ENCODE assay signal across 8 mouse cellular contexts in genomic region chr5:33371137-33371536, GRCm38 (mm10). TPM values are rescaled to one million over a fixed set of nuclear protein-coding genes. Genes with fewer than 3 reads are reported as not detected.
DNase-seq lines count a peak whose midpoint lies in the region; ATAC-seq and TF ChIP-seq lines count a peak whose summit lies in the region.

No protein-coding gene starts in this region.

- H3K36me3 ChIP-seq in midbrain, postnatal 0 days (ENCODE audit: insufficient read depth, low read length), result peaks cover 65% of the 10 kb centered on the region

- no peaks in the 10 kb centered on the region for H3K9me3 ChIP-seq in midbrain, postnatal 0 days (ENCODE audit: low read length)

- H3K4me3 ChIP-seq in gastrocnemius, adult 2 months, result no peak overlapping the region
- H3K4me3 ChIP-seq in midbrain, postnatal 0 days (ENCODE audit: low read depth, low read length), result no peak overlapping the region

- DNase-seq in gastrocnemius, adult 2 months, result no peak
- no peak for DNase-seq in gastrocnemius, postnatal 25 days
- DNase-seq in spleen, adult 12 weeks (ENCODE audit: low spot score), result peak; percentile 31
- no peak for DNase-seq in spleen, postnatal 4 days (ENCODE audit: low spot score in 2 of 2)
- DNase-seq in midbrain, postnatal 0 days (ENCODE audit: low spot score), result peak; percentile 72
- no peak for DNase-seq in urinary bladder, adult 18-20 months (ENCODE audit: low spot score in 2 of 2)
- DNase-seq in adrenal gland, adult 8-10 months, result no peak

- H3K4me2 ChIP-seq in midbrain, postnatal 0 days (ENCODE audit: low read depth, low read length, poor library complexity, severe bottlenecking), result no peak overlapping the region

- no peak overlapping the region for H3K9ac ChIP-seq in midbrain, postnatal 0 days (replicated peaks; ENCODE audit: low read length, poor library complexity, severe bottlenecking)

- peak; percentile 35 for TF ChIP-seq CTCF in gastrocnemius, adult 2 months (IDR thresholded peaks at IDR 0.05)
- peak; percentile 80 for TF ChIP-seq CTCF in midbrain, postnatal 0 days (IDR thresholded peaks at IDR 0.05)

- H3K27me3 ChIP-seq in midbrain, postnatal 0 days (ENCODE audit: insufficient read depth, low read length), result no peaks in the 10 kb centered on the region

- intact Hi-C loops in gastrocnemius, adult 2 months (cut with DNase I), result loop anchor here (2.0 kb wide), 1 partner anchor 100 kb away; no protein-coding TSS in a partner anchor

- ATAC-seq in erythroblast, adult 5-6 weeks (replicated peaks; ENCODE audit: low FRiP score, poor library complexity, severe bottlenecking), result peak; percentile 90
- no peak for ATAC-seq in midbrain, postnatal 0 days (ENCODE audit: low FRiP score)

- H3K27ac ChIP-seq in gastrocnemius, adult 2 months, result no peak overlapping the region
- no peak overlapping the region for H3K27ac ChIP-seq in midbrain, postnatal 0 days (ENCODE audit: low read depth, low read length)

- H3K4me1 ChIP-seq in midbrain, postnatal 0 days (ENCODE audit: insufficient read depth, low read length), result no peaks in the 10 kb centered on the region

RNA-seq across cellular contexts. Expression of gene Uvssa, which starts 7.2 kb away (rescaled TPM):
- total RNA-seq in gastrocnemius, adult 2 months (2021), result 1 to 10 TPM; 2.9 to 3.4 TPM
- 1 to 10 TPM; 2.1 to 2.8 TPM for total RNA-seq in gastrocnemius, postnatal 25 days (2021)
- total RNA-seq in erythroblast, adult 5-6 weeks (2015; ENCODE audit: low replicate concordance), result 5.6 and 6.5 TPM in 2 replicates
- total RNA-seq in erythroblast, adult 5-6 weeks (2017; ENCODE audit: low replicate concordance), result 5.3 and 6.9 TPM in 2 replicates
- 9.5 and 11.8 TPM in 2 replicates for total RNA-seq in midbrain, postnatal 0 days (2014; rRNA removed)
- polyA plus RNA-seq in midbrain, postnatal 0 days (2015; fragmentation: Nextera tagmentation; extraction: Ambion mirVana), result 7.7 and 9.5 TPM in 2 replicates
- 10 to 100 TPM in 2 of 4 experiments, 1 to 10 TPM in 2; 6.1 to 18.4 (median 13.6) TPM for total RNA-seq in adrenal gland, adult 8-10 months (2022)

RNA-seq across cellular contexts. Expression of gene Maea, which starts 35.8 kb away (rescaled TPM):
- total RNA-seq in gastrocnemius, adult 2 months (2021), result 10 to 100 TPM; 56.1 to 64.5 TPM
- 10 to 100 TPM; 54.1 to 59.0 TPM for total RNA-seq in gastrocnemius, postnatal 25 days (2021)
- total RNA-seq in erythroblast, adult 5-6 weeks (2015; ENCODE audit: low replicate concordance), result 7.9 and 12.7 TPM in 2 replicates
- 25.0 and 26.3 TPM in 2 replicates for total RNA-seq in erythroblast, adult 5-6 weeks (2017; ENCODE audit: low replicate concordance)
- total RNA-seq in midbrain, postnatal 0 days (2014; rRNA removed), result 136 and 137 TPM in 2 replicates
- polyA plus RNA-seq in midbrain, postnatal 0 days (2015; fragmentation: Nextera tagmentation; extraction: Ambion mirVana), result 122 and 129 TPM in 2 replicates
- total RNA-seq in adrenal gland, adult 8-10 months (2022), result 100 to 1,000 TPM; 124 to 132 (median 127) TPM

Comparison
In these comparisons a context has a peak if more than half of its experiments do, and no peak if none do; other contexts are left out.
1. DNase-seq: peak in spleen, adult 12 weeks (single experiment) and midbrain, postnatal 0 days (single experiment); none in gastrocnemius, adult 2 months (single experiment), gastrocnemius, postnatal 25 days (single experiment), spleen, postnatal 4 days (0 of 2), urinary bladder, adult 18-20 months (0 of 2) and adrenal gland, adult 8-10 months (single experiment).